Mouse (Mus musculus): ENCODE data around the gene Nacc2.

GRCm38 (mm10) chr2:26082883-26083282, 40.1 kb downstream of the Nacc2 start:
- TF ChIP-seq CTCF (IDR thresholded peaks at IDR 0.05; ENCODE audit: extremely low read depth, insufficient read depth, insufficient read length, insufficient replicate concordance), result no peak
- no peak for TF ChIP-seq POLR2A (IDR thresholded peaks at IDR 0.05; ENCODE audit: low read depth, low read length)

All from spleen, adult 2 months (tissue).